Mouse (Mus musculus): Measurements from ENCODE around the gene Kat6b.

Kat6b gene

GRCm38 (mm10) chr14:21523234-21523633 lies 42.0 kb downstream of the Kat6b start:
- no peak for DNase-seq (ENCODE audit: low spot score)

- DNase-seq (ENCODE audit: low spot score): no peak
These were observed 42.7 kb downstream of the Kat6b start for GRCm38 (mm10) chr14:21523851-21524441.

- no peak for DNase-seq (ENCODE audit: low spot score)
These were observed 44.4 kb downstream of the Kat6b start for GRCm38 (mm10) chr14:21525674-21526073.

- no peak for DNase-seq (ENCODE audit: low spot score)
These were observed 52.3 kb downstream of the Kat6b start for GRCm38 (mm10) chr14:21533566-21533965.

- no peak for DNase-seq (ENCODE audit: low spot score)
These were observed 52.8 kb downstream of the Kat6b start for GRCm38 (mm10) chr14:21534066-21534465.

GRCm38 (mm10) chr14:21534542-21535272 lies 53.5 kb downstream of the Kat6b start:
- DNase-seq (ENCODE audit: low spot score): no peak

- no peak for DNase-seq (ENCODE audit: low spot score)
These were observed 55.4 kb downstream of the Kat6b start for GRCm38 (mm10) chr14:21536485-21537181.

- no peak for DNase-seq (ENCODE audit: low spot score)
These were observed 56.6 kb downstream of the Kat6b start for GRCm38 (mm10) chr14:21537838-21538237.

GRCm38 (mm10) chr14:21539731-21540130 lies 58.5 kb downstream of the Kat6b start:
- DNase-seq (ENCODE audit: low spot score): no peak

GRCm38 (mm10) chr14:21540361-21540760 lies 59.1 kb downstream of the Kat6b start:
- no peak for DNase-seq (ENCODE audit: low spot score)

- DNase-seq (ENCODE audit: low spot score): no peak
These were observed 64.3 kb downstream of the Kat6b start for GRCm38 (mm10) chr14:21545529-21545928.

- DNase-seq (ENCODE audit: low spot score): no peak
These were observed 65.1 kb downstream of the Kat6b start for GRCm38 (mm10) chr14:21546351-21546750.

- no peak for DNase-seq (ENCODE audit: low spot score)
These were observed 66.1 kb downstream of the Kat6b start for GRCm38 (mm10) chr14:21547297-21547696.

GRCm38 (mm10) chr14:21547965-21548364 lies 66.7 kb downstream of the Kat6b start:
- no peak for DNase-seq (ENCODE audit: low spot score)

GRCm38 (mm10) chr14:21548952-21549607 lies 67.8 kb downstream of the Kat6b start:
- DNase-seq (ENCODE audit: low spot score): no peak

GRCm38 (mm10) chr14:21549608-21550115 lies 68.4 kb downstream of the Kat6b start:
- DNase-seq (ENCODE audit: low spot score): no peak

GRCm38 (mm10) chr14:21550576-21550975 lies 69.3 kb downstream of the Kat6b start:
- no peak for DNase-seq (ENCODE audit: low spot score)

GRCm38 (mm10) chr14:21551655-21552054 lies 70.4 kb downstream of the Kat6b start:
- no peak for DNase-seq (ENCODE audit: low spot score)

- DNase-seq (ENCODE audit: low spot score): no peak
These were observed 71.7 kb downstream of the Kat6b start for GRCm38 (mm10) chr14:21552958-21553357.

- DNase-seq (ENCODE audit: low spot score): no peak
These were observed 72.8 kb downstream of the Kat6b start for GRCm38 (mm10) chr14:21554046-21554445.

- DNase-seq (ENCODE audit: low spot score): no peak
These were observed 77.4 kb downstream of the Kat6b start for GRCm38 (mm10) chr14:21558440-21559131.

GRCm38 (mm10) chr14:21559447-21559846 lies 78.2 kb downstream of the Kat6b start:
- DNase-seq (ENCODE audit: low spot score): no peak
